Mouse (Mus musculus) layer of hippocampus, adult 9-11 months (tissue): ENCODE measurements around the gene 4933405L10Rik.

Experiments
- DNase-seq: peaks from one replicate; pipeline ENCODE4 v3.0.0; 2022

Gene 4933405L10Rik

GRCm38 (mm10) chr8:105707498-105708403 lies at the start of gene 4933405L10Rik, which contains the start of gene Enkd1:
Gene 4933405L10Rik, plus strand, starts transcription at chr8:105707655.
Gene Enkd1, minus strand, starts transcription at chr8:105708210.
- DNase-seq, result peak; percentile 90

GRCm38 (mm10) chr8:105661167-105661566 lies 46.3 kb upstream of the 4933405L10Rik start:
- no peak for DNase-seq

- no peak for DNase-seq
Measured at GRCm38 (mm10) chr8:105677891-105678290, 29.6 kb upstream of the 4933405L10Rik start.

GRCm38 (mm10) chr8:105685325-105685724 lies 22.1 kb upstream of the 4933405L10Rik start:
- no peak for DNase-seq

- DNase-seq, result no peak
Measured at GRCm38 (mm10) chr8:105685796-105686308, 21.6 kb upstream of the 4933405L10Rik start, which contains the start of gene Carmil2. Gene Carmil2, plus strand, starts transcription at chr8:105686274.

GRCm38 (mm10) chr8:105686551-105686950 lies 20.9 kb upstream of the 4933405L10Rik start:
- DNase-seq, result no peak

- no peak for DNase-seq
Measured at GRCm38 (mm10) chr8:105687512-105687911, 19.9 kb upstream of the 4933405L10Rik start.

GRCm38 (mm10) chr8:105688242-105688752 lies 19.2 kb upstream of the 4933405L10Rik start:
- no peak for DNase-seq

- DNase-seq, result no peak
Measured at GRCm38 (mm10) chr8:105689256-105689982, 18.0 kb upstream of the 4933405L10Rik start.

- DNase-seq, result no peak
Measured at GRCm38 (mm10) chr8:105689983-105690360, 17.5 kb upstream of the 4933405L10Rik start.

- no peak for DNase-seq
Measured at GRCm38 (mm10) chr8:105690978-105691377, 16.5 kb upstream of the 4933405L10Rik start.

GRCm38 (mm10) chr8:105692449-105693182 lies 14.8 kb upstream of the 4933405L10Rik start:
- DNase-seq, result no peak

- peak; percentile 74 for DNase-seq
Measured at GRCm38 (mm10) chr8:105693648-105694047, 13.8 kb upstream of the 4933405L10Rik start.

GRCm38 (mm10) chr8:105694051-105694799 lies 13.2 kb upstream of the 4933405L10Rik start:
- DNase-seq, result no peak

GRCm38 (mm10) chr8:105695080-105695780 lies 12.2 kb upstream of the 4933405L10Rik start:
- no peak for DNase-seq

- DNase-seq, result no peak
Measured at GRCm38 (mm10) chr8:105697196-105697780, 10.2 kb upstream of the 4933405L10Rik start.

- no peak for DNase-seq
Measured at GRCm38 (mm10) chr8:105698734-105699133, 8.7 kb upstream of the 4933405L10Rik start.

GRCm38 (mm10) chr8:105699488-105700215 lies 7.8 kb upstream of the 4933405L10Rik start:
- no peak for DNase-seq

GRCm38 (mm10) chr8:105700566-105700965 lies 6.9 kb upstream of the 4933405L10Rik start:
- DNase-seq, result peak; percentile 63
